Mouse (Mus musculus): ENCODE measurements around the gene Nradd.

Nradd gene

DNA sequence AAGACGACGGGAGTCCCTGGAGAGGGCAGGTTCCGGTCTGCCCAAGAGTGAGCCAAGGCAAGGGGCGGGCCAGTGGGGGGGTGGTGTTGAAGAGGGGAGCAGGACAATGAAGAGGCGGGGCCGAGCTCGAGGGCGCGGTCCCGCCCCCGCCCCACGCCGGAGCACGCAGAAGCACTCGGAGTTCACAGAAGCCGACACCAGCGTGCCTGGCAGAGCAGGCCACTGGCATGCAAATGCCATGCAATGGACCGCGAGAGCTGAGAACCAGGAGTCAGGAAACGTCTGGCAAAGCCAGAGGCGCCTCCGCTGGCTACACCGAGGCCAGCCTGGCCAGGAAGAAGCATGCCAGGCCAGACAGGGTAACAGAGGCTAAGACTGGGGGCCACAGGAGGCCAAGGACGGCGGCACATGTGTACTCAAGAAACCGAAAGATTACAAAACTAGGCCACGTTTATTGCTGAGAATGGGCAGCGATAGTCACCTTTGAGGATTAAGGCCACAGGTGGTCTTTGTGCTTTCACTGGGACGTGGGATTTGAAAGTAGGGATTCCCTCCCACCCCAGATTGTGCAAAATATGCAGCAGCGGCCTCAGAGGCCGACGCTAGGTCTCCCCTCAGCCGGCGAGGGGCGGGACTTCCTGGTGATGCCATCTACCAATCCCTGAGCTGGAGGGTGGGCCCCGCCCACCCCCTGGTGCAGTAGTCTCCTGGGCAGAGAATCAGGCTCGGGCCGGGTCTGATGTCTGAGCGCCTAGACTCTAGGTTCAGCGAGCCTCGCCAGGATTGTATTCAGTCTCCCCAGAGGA lies at the start of gene Nradd:
TSS of gene Nradd (minus strand) at position 92 of the 806 bp plus-strand sequence.
- DNase-seq (ENCODE audit: low spot score), result peak; percentile 80

- no peak for DNase-seq (ENCODE audit: low spot score)
These were observed 49.0 kb upstream of the Nradd start for GRCm38 (mm10) chr9:110673107-110673752.

GRCm38 (mm10) chr9:110672462-110673106 lies 48.3 kb upstream of the Nradd start:
- no peak for DNase-seq (ENCODE audit: low spot score)

- DNase-seq (ENCODE audit: low spot score), result no peak
These were observed 45.5 kb upstream of the Nradd start for GRCm38 (mm10) chr9:110669785-110670184.

GRCm38 (mm10) chr9:110668601-110669293 lies 44.5 kb upstream of the Nradd start:
- peak; percentile 80 for DNase-seq (ENCODE audit: low spot score)

- DNase-seq (ENCODE audit: low spot score), result no peak
These were observed 43.1 kb upstream of the Nradd start for GRCm38 (mm10) chr9:110667219-110667836.

- DNase-seq (ENCODE audit: low spot score), result no peak
These were observed 42.1 kb upstream of the Nradd start for GRCm38 (mm10) chr9:110666374-110666773.

- peak; percentile 75 for DNase-seq (ENCODE audit: low spot score)
These were observed 41.7 kb upstream of the Nradd start for GRCm38 (mm10) chr9:110665912-110666311.

GRCm38 (mm10) chr9:110662844-110663243 lies 38.6 kb upstream of the Nradd start:
- DNase-seq (ENCODE audit: low spot score), result no peak

- DNase-seq (ENCODE audit: low spot score), result no peak
These were observed 36.8 kb upstream of the Nradd start for GRCm38 (mm10) chr9:110660856-110661612.

DNA sequence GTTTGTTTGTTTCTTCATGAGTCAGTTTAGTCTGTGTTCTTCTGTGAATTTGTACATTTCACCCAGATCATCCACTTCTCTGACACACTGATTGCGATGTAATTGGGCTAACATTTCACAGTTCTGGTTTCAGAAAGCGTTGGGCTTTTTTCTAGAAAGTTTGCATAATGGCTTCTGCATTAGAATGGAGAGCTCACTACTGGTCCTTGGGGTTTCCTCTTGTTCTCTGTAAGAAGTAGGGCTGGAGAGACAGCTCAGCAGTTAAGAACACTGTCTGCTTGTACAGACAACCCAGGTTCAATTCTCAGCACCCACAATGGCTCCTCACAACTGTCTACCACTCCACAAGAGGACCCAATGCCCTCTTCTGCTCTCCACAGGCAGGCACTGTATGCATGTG lies 36.0 kb upstream of the Nradd start:
- DNase-seq (ENCODE audit: low spot score), result no peak

DNA sequence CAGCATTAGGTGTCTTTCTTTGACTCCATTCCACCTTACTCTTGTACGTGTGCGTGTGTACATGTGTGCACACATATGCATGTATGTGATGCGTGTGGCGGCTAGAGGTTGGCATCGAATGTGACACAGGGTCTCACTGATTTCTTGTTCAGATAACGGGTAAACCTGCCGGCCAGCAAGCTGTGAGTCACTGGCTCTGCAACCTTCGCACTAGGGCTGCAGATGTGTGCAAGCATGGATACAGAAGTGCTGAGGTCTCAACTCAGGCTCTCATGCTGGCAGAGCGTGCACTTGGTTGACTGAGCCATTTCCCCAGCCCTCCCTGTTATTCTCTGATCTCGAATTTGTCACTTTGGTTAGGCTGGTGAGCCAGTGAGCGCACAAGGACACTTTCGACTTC lies 35.3 kb upstream of the Nradd start:
- no peak for DNase-seq (ENCODE audit: low spot score)

DNA sequence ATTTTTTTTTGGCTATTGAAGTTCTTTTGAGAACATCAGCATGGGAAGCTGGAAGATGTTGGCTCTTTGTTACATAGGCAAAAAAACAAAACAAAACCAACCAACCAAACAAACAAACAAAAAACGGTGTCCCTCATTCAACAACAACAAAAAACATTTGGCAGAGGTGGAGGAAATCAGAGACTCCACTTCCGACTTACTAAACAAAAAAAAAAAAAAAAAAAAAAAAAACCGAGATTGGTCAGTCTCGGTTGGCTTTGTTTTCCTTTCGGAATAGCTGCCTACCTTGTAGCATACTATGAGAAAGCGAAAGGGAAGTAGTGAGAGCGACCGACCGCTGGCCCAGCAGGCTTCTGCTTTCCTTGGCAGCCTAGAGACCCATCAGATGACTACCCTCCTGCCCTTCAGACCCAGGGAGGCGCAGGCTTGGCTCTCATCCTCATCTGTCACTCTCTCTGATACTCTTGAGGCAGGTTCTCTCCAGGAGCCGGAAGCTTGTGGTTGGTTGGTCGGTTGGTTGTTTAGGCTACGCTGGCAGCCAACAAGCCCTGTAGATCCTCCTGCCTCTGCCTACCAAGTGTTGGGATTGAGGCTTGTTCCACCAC lies 33.3 kb upstream of the Nradd start:
- DNase-seq (ENCODE audit: low spot score), result no peak

- peak; percentile 98 for DNase-seq (ENCODE audit: low spot score)
These were observed 32.3 kb upstream of the Nradd start, which contains the start of gene Ccdc12 for GRCm38 (mm10) chr9:110656249-110657221. Ccdc12 (plus strand) TSS chr9:110656503.

GRCm38 (mm10) chr9:110655651-110656007 lies 31.4 kb upstream of the Nradd start:
- no peak for DNase-seq (ENCODE audit: low spot score)

DNA sequence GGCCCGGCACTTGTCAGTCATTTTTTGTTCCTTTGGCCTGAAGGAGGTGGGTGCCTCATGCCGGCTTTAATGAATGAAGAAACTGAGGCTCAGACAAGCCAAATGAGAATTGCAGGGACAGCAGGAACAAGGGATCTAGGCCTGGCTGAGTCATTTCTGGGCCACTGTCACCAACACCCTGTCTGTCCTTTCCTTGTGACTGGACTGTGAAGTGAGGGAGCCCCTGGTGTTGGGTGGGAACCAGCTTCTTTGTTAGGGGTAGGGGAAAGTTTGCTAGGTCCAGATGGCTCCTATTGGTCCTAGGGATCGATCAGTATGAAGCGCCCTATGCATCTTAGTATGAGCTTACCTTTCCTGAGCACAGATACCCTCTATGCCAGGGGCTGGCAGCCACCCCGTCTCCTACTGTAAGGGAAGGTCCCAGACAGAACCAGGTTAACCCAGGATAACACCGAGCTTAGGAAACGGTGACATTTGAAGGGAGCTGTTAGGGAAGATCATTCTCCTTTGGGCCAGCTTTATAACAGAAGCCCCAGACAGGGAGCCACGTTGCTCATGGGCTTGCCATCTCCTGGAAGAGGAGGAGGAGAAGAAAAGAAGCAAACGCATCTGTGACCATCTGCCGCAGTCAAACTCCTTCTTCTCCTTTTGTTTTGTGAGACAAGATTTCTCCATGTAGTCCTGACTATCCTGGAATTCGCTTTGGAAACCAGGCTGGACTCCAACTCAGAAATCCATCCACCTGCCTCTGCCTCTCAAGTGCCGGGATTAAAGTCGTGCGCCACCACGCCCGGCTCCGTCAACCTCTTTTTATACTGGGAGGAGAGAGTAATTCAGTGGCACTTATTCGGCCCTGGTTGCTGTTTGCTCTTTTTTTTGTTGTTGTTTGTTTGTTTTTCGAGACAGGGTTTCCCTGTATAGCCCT lies 30.7 kb upstream of the Nradd start:
- DNase-seq (ENCODE audit: low spot score), result no peak

GRCm38 (mm10) chr9:110653655-110654461 lies 29.6 kb upstream of the Nradd start, which contains the start of gene Nbeal2:
Nbeal2 (minus strand) TSS chr9:110654161.
- DNase-seq (ENCODE audit: low spot score), result peak; percentile 88
